Mouse (Mus musculus) forebrain, embryonic 12.5 days (tissue): ENCODE data around the gene Crygn. TPM values are rescaled to one million over a fixed set of nuclear protein-coding genes. Genes with fewer than 3 reads are reported as not detected.

ENCODE experiments used
- ATAC-seq: fragments of 200-750 bp; cut with Nextera tagmentation; 2 replicates; pipeline ENCODE4 v1.8.0; 2017; ENCODE audit warnings: moderate TSS enrichment; ENCODE audit not compliant: low FRiP score
- H3K27ac ChIP-seq: fragments of 300-500 bp; sonication (generic); 2 replicates; pipeline ENCODE4 v1.5.1; 2016; ENCODE audit warnings: mild to moderate bottlenecking
- H3K27me3 ChIP-seq: fragments of 300-500 bp; sonication (generic); 2 replicates; pipeline ENCODE4 v1.6.1; 2016; ENCODE audit warnings: mild to moderate bottlenecking
- H3K36me3 ChIP-seq: fragments of 300-500 bp; sonication (generic); replicated peaks from 2 replicates; pipeline ENCODE4 v1.6.1; 2016; ENCODE audit warnings: mild to moderate bottlenecking
- H3K4me1 ChIP-seq: fragments of 300-500 bp; sonication (generic); 2 replicates; pipeline ENCODE4 v1.6.1; 2016
- H3K4me2 ChIP-seq: fragments of 300-500 bp; sonication (generic); 2 replicates; pipeline ENCODE4 v1.6.1; 2016; ENCODE audit warnings: mild to moderate bottlenecking, moderate library complexity
- H3K4me3 ChIP-seq: fragments of 300-500 bp; sonication (generic); replicated peaks from 2 replicates; pipeline ENCODE4 v1.5.1; 2016; ENCODE audit warnings: mild to moderate bottlenecking
- H3K9ac ChIP-seq: fragments of 300-500 bp; sonication (generic); 2 replicates; pipeline ENCODE4 v1.6.1; 2016; ENCODE audit warnings: mild to moderate bottlenecking
- H3K9me3 ChIP-seq: fragments of 300-500 bp; sonication (generic); 2 replicates; pipeline ENCODE4 v1.6.1; 2016
- WGBS: fragments of 180-500 bp; shearing (Covaris S2); methylation state at CpG from one replicate; pipeline ENCODE4 v1.1.7; 2016; 5-methylcytosine and 5-hydroxymethylcytosine counted together
- polyA plus RNA-seq: library from polyadenylated mRNA; unstranded; fragments of >200 nt; fragmentation: Nextera tagmentation; extraction: Ambion mirVana; gene quantifications from 2 replicates; pipeline ENCODE4 v1.2.1, GENCODE M21; 2016

The Crygn gene
- polyA plus RNA-seq, 1 experiment from 2014 or later, result not detected

DNA sequence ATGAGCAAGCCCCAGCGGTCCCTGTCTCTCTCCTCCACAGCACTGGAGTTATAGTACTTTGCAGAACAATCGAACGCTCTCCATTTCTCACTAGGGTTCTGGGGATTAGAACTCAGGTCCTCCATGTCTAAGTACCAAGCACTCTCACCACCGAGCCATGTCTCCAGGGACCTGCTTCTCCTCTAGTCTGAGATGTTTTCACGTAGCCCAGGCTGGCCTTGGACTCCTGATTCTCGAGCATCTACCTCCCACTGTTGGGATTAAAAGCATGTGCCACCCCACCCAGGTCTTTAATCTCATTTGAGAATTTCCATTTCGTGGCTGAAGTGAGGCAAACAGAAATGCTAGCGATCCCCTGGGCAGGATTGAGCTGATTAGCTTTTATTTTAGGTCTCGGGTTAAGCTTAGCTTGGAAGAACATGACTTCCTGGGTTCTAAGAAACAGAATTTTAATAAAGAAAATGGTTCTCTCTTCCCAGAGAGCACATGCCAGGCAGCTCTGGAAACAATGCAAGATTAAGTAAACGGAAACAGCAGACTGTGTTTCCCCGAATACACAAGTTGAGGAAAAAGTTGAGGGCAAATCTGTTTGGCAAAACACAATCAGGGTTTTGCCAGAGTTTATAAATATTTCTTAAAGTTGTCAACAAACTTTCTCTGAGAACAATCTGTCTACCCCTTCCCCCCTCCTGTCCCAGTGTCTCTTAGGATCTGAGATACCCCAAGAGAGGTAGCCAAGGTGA is 34.1 kb downstream of the Crygn start:
- peaks cover 9% of the 10 kb centered on the region for H3K27me3 ChIP-seq
- no peak overlapping the region for H3K4me3 ChIP-seq
- ATAC-seq, result no peak
- H3K4me2 ChIP-seq, result no peak overlapping the region
- WGBS, result 69% methylated on average over 11 of the region's 11 CpGs
- H3K36me3 ChIP-seq, result no peaks in the 10 kb centered on the region
- no peak overlapping the region for H3K27ac ChIP-seq
- H3K9ac ChIP-seq, result no peak overlapping the region
- peaks cover 12% of the 10 kb centered on the region for H3K4me1 ChIP-seq
- no peaks in the 10 kb centered on the region for H3K9me3 ChIP-seq

DNA sequence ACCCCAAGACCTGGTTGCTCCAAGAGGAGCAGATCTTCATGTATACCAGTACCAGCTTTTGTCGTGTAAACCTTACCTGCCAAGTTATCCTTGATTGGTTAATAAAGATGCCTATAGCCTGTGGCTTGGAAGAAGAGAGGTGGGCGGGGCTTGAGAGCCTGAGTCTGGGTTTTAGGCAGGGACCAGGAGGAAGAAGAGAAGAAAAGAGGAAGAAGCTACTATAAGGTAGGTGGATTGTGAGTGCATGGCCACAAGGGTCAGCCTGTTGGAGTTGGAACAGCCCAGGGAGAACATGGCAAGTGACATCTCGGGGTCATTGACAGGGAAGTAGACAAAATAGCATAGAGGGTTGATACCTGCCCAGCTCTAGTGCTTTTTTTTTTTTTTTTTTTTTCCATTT is 38.0 kb downstream of the Crygn start:
- no peak overlapping the region for H3K4me3 ChIP-seq
- ATAC-seq, result no peak
- no peak overlapping the region for H3K9ac ChIP-seq
- H3K4me1 ChIP-seq, result peaks cover 8% of the 10 kb centered on the region
- H3K27me3 ChIP-seq, result no peaks in the 10 kb centered on the region
- no peaks in the 10 kb centered on the region for H3K36me3 ChIP-seq
- no peak overlapping the region for H3K27ac ChIP-seq
- H3K9me3 ChIP-seq, result no peaks in the 10 kb centered on the region
- 92% methylated on average over 3 of the region's 3 CpGs for WGBS
- H3K4me2 ChIP-seq, result no peak overlapping the region

DNA sequence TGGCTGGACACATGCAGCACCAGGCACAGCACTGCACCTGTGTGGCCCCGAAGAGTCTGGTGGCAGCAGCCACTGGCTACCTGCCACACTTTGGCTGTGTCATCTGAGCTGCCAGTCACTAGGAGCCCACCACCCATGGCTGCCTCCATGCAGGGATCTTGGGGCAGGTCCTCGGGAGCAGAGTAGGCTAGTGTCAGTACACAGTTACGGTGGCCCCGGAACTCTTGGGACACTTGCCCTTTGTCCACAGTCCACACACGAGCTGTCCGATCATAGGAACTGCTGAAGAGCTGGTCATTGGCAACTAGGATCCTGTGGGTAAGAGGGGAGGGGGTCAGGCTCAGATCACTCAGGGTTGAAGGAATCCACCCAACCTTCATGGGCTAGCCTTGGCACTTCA is 39.7 kb downstream of the Crygn start:
- no peaks in the 10 kb centered on the region for H3K36me3 ChIP-seq
- H3K9ac ChIP-seq, result no peak overlapping the region
- H3K9me3 ChIP-seq, result no peaks in the 10 kb centered on the region
- H3K27me3 ChIP-seq, result no peaks in the 10 kb centered on the region
- H3K4me1 ChIP-seq, result no peaks in the 10 kb centered on the region
- no peak overlapping the region for H3K4me3 ChIP-seq
- 95% methylated on average over 6 of the region's 6 CpGs for WGBS
- no peak for ATAC-seq
- no peak overlapping the region for H3K27ac ChIP-seq
- no peak overlapping the region for H3K4me2 ChIP-seq

DNA sequence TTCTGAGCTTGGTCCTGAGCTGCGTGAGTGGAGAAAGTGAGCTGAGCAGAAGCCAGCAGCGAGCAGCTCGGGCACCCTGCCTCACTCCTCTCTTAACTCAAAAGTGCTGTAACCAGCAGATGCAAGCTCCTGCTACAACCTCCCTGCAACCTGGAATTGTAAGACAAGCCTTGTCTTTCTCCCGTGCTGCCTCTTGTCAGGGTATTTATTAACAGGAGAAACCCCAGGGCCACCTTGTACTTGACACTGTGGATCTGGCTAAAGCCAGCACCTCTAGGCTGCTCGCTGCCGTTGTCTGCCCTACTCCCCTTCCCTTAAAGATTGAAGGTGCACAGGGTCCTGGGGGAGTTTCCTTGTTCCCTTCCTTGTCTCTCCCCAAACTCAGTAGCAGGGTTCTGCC is 43.8 kb downstream of the Crygn start:
- Histone ChIP-seq H3K36me3 (peaks cover 30% of the 10 kb centered on the region), H3K4me1 (no peaks in the 10 kb centered on the region), H3K27me3 (no peaks in the 10 kb centered on the region), H3K27ac (no peak overlapping the region), H3K9ac (no peak overlapping the region), H3K4me3 (no peak overlapping the region), H3K9me3 (0 out of 2 replicates have a peak, but pooled peaks cover 5% of the 10 kb centered on the region), H3K4me2 (no peak overlapping the region)
- ATAC-seq, result no peak
- WGBS, result 87% methylated on average over 6 of the region's 6 CpGs

DNA sequence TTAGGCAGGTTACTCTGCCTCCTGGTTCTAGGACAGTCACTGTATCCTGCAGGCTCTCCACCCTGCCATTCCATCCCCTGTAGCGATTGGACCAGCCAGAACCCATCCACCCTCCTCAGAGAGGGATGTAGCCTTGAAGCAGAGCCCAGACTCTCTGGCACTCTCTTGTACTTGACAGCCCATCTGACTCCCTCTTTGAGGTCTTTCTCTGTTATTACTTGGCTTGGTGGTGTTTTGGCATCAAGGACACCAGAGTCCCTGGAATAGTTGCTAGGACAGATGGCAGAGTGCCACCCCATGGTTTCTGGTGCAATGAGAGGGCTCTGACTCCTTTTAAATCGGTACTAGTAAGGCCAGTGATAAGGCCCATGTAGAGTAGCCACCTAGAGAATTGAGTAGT is 44.6 kb downstream of the Crygn start:
- no peak overlapping the region for H3K4me2 ChIP-seq
- H3K27me3 ChIP-seq, result no peaks in the 10 kb centered on the region
- no peak overlapping the region for H3K4me3 ChIP-seq
- H3K4me1 ChIP-seq, result no peaks in the 10 kb centered on the region
- H3K9ac ChIP-seq, result no peak overlapping the region
- 0 out of 2 replicates have a peak, but pooled peaks cover 5% of the 10 kb centered on the region for H3K9me3 ChIP-seq
- WGBS, result 88% methylated on average over 2 of the region's 2 CpGs
- ATAC-seq, result no peak
- peaks cover 38% of the 10 kb centered on the region for H3K36me3 ChIP-seq
- H3K27ac ChIP-seq, result no peak overlapping the region

DNA sequence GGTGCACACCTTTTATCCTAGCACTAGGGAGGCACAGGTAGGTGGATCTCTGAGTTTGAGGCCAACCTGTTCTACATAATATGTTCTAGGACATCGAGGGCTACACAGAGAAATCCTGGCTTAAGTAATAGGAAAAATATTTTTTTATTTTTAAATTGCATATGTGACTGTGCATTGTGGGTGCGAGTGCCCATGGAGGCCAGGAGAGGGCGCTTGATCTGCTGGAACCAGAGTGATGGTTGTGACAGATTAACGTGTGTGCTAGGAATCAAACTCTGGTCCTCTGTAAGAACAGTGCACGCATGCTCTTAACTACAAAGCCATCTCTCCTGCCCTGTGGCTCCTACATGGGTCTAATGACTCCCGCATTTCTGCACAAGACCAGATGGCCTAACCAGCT is 46.2 kb downstream of the Crygn start:
- Histone ChIP-seq H3K4me3 (no peak overlapping the region), H3K27ac (no peak overlapping the region), H3K4me1 (no peaks in the 10 kb centered on the region), H3K4me2 (no peak overlapping the region), H3K9me3 (0 out of 2 replicates have a peak, but pooled peaks cover 5% of the 10 kb centered on the region), H3K27me3 (no peaks in the 10 kb centered on the region), H3K9ac (no peak overlapping the region), H3K36me3 (peaks cover 54% of the 10 kb centered on the region)
- 93% methylated on average over 6 of the region's 6 CpGs for WGBS
- ATAC-seq, result no peak

DNA sequence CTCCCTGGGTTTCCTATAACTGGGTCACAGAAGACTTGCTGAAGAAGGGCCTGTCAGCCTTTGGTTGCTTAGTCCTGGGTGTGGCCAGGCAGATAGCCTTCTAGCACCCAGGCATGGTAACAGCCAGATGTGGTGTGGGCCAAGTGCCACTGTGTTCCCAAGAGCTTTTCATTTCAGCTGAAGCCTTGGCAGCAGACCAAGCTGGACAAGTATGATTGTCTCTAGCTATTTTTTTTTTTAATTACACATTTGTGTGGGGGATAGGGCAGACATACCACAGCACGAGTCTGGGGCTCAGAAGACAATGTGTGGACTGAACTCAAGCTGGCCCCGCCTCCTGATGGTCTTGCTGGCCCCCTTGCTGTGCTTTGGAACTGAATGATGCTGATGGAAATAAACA is 47.8 kb downstream of the Crygn start:
- H3K36me3 ChIP-seq, result peaks cover 69% of the 10 kb centered on the region
- no peak overlapping the region for H3K9ac ChIP-seq
- no peaks in the 10 kb centered on the region for H3K27me3 ChIP-seq
- 56% methylated on average over 2 of the region's 2 CpGs for WGBS
- no peak overlapping the region for H3K27ac ChIP-seq
- 0 out of 2 replicates have a peak, but pooled peaks cover 5% of the 10 kb centered on the region for H3K9me3 ChIP-seq
- no peaks in the 10 kb centered on the region for H3K4me1 ChIP-seq
- H3K4me2 ChIP-seq, result no peak overlapping the region
- H3K4me3 ChIP-seq, result no peak overlapping the region
- no peak for ATAC-seq

DNA sequence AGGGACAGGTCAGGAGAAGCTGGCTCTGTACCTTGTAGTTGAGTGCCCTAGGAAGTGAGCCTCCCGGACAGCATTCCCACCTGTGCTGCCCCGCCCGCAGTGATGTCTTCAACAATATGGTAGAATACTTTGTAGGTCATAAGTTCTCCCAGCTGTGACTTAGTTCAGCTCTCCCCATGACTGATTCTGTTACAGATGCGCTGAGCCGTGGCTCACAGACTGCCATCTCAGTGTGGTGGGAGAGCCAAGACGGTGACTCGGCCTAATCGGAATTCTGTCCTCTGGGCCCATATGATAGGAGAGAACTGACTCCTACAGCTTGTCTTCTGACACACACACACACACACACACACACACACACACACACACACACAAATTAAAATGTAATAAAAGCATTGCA is 53.2 kb downstream of the Crygn start:
- H3K4me2 ChIP-seq, result no peak overlapping the region
- H3K9ac ChIP-seq, result no peak overlapping the region
- ATAC-seq, result no peak
- WGBS, result 98% methylated on average over 8 of the region's 8 CpGs
- no peaks in the 10 kb centered on the region for H3K9me3 ChIP-seq
- peaks cover 97% of the 10 kb centered on the region for H3K36me3 ChIP-seq
- H3K27ac ChIP-seq, result no peak overlapping the region
- H3K4me3 ChIP-seq, result no peak overlapping the region
- peaks cover 3% of the 10 kb centered on the region; the same call in 1 of the 2 replicates for H3K4me1 ChIP-seq
- H3K27me3 ChIP-seq, result no peaks in the 10 kb centered on the region

DNA sequence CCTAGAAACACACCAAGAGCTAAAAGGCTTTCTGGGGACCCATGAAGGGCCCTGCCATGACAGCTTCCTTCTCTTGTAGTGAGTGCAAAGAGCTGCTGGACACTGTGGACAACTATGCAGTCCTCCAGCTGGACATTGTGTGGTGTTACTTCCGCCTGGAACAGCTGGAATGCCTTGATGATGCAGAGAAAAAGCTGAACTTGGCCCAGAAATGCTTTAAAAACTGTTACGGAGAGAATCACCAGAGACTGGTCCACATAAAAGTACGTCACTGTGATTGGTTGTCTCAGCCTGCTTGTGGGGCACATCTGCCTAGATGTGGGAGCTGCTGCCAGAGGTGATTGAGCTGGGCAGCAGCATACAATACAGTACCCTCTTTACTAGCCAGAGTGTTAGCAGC is 56.5 kb downstream of the Crygn start:
- no peak overlapping the region for H3K4me2 ChIP-seq
- WGBS, result 88% methylated on average over 3 of the region's 3 CpGs
- H3K4me3 ChIP-seq, result no peak overlapping the region
- H3K36me3 ChIP-seq, result peaks cover 95% of the 10 kb centered on the region
- ATAC-seq, result no peak
- H3K9ac ChIP-seq, result no peak overlapping the region
- no peaks in the 10 kb centered on the region for H3K9me3 ChIP-seq
- no peaks in the 10 kb centered on the region for H3K27me3 ChIP-seq
- peaks cover 3% of the 10 kb centered on the region; the same call in 1 of the 2 replicates for H3K4me1 ChIP-seq
- no peak overlapping the region for H3K27ac ChIP-seq

Other genes starting within 250 kb of the Crygn start
- gene Gbx1, start 230.8 kb downstream of the Crygn start, polyA plus RNA-seq, result 1.1 and 1.2 TPM in 2 replicates
- gene Asb10, start 217.0 kb downstream of the Crygn start, polyA plus RNA-seq, result 0.10 TPM in 1 of 2 replicates, not detected in the other
- gene 4931409K22Rik, start 201.2 kb downstream of the Crygn start, polyA plus RNA-seq, result 0.24 and 0.37 TPM in 2 replicates
- gene Abcf2, start 180.5 kb downstream of the Crygn start, polyA plus RNA-seq, result 141 and 142 TPM in 2 replicates
- gene Chpf2, start 171.3 kb downstream of the Crygn start, polyA plus RNA-seq, result 18.7 and 18.8 TPM in 2 replicates
- gene Smarcd3, start 133.6 kb downstream of the Crygn start, polyA plus RNA-seq, result 101 and 113 TPM in 2 replicates
- 36.4 and 39.2 TPM in 2 replicates for gene Nub1, start 72.5 kb downstream of the Crygn start, polyA plus RNA-seq
- 6.6 and 10.1 TPM in 2 replicates for gene Wdr86, start 27.3 kb downstream of the Crygn start, polyA plus RNA-seq
- 188 and 201 TPM in 2 replicates for gene Rheb, start 84.6 kb upstream of the Crygn start, polyA plus RNA-seq